Mouse (Mus musculus): ENCODE data around the gene Ift22. TPM values are rescaled to one million over a fixed set of nuclear protein-coding genes. Genes with fewer than 3 reads are reported as not detected.
"Not testable (repeated sequence)": the region's sequence is repeated elsewhere in the genome, so short reads cannot be mapped to it uniquely, and the experiment has no call there.

The Ift22 gene
- polyA plus RNA-seq, 1 experiment from 2014 or later: 26.1 TPM

- no peak overlapping the region for H3K4me2 ChIP-seq (replicated peaks; ENCODE audit: low read depth)
- no peak overlapping the region for H3K4me3 ChIP-seq (ENCODE audit: low read depth, low read length)
- H3K36me3 ChIP-seq (ENCODE audit: control insufficient read depth, insufficient read depth, low read length): no peaks in the 10 kb centered on the region
- H3K4me1 ChIP-seq (replicated peaks; ENCODE audit: control insufficient read depth, insufficient read depth): no peaks in the 10 kb centered on the region
- H3K9me3 ChIP-seq (ENCODE audit: control insufficient read depth, low read length): no peaks in the 10 kb centered on the region
- no peak overlapping the region for H3K27ac ChIP-seq (replicated peaks)
- TF ChIP-seq CTCF (IDR thresholded peaks at IDR 0.05; ENCODE audit: low read depth): no peak
- no peak for ATAC-seq (ENCODE audit: low FRiP score, low TSS enrichment)
- H3K27me3 ChIP-seq (ENCODE audit: control insufficient read depth, insufficient read depth, low read length): no peaks in the 10 kb centered on the region
- H3K9ac ChIP-seq (ENCODE audit: low read length): no peak overlapping the region
- no peak for DNase-seq (ENCODE audit: low spot score)
Measured at GRCm38 (mm10) chr5:136947874-136948273, 39.9 kb downstream of the Ift22 start.

- not testable (repeated sequence) for H3K36me3 ChIP-seq (ENCODE audit: control insufficient read depth, insufficient read depth, low read length); H3K4me1 ChIP-seq (replicated peaks; ENCODE audit: control insufficient read depth, insufficient read depth); DNase-seq (ENCODE audit: low spot score); H3K4me2 ChIP-seq (replicated peaks; ENCODE audit: low read depth); H3K9ac ChIP-seq (ENCODE audit: low read length); H3K9me3 ChIP-seq (ENCODE audit: control insufficient read depth, low read length); ATAC-seq (ENCODE audit: low FRiP score, low TSS enrichment); H3K4me3 ChIP-seq (ENCODE audit: low read depth, low read length); H3K27ac ChIP-seq (replicated peaks); H3K27me3 ChIP-seq (ENCODE audit: control insufficient read depth, insufficient read depth, low read length)
- 76% methylated on average over 14 of the region's 14 CpGs for WGBS
Measured at GRCm38 (mm10) chr5:136949551-136950336, 41.8 kb downstream of the Ift22 start.

GRCm38 (mm10) chr5:136950521-136950920, 42.6 kb downstream of the Ift22 start:
- DNase-seq (ENCODE audit: low spot score): no peak
- H3K9ac ChIP-seq (ENCODE audit: low read length): no peak overlapping the region
- H3K27ac ChIP-seq (replicated peaks): no peak overlapping the region
- 0 out of 2 replicates have a peak, but pooled peaks cover 3% of the 10 kb centered on the region for H3K4me1 ChIP-seq (replicated peaks; ENCODE audit: control insufficient read depth, insufficient read depth)
- H3K36me3 ChIP-seq (ENCODE audit: control insufficient read depth, insufficient read depth, low read length): no peaks in the 10 kb centered on the region
- no peak for ATAC-seq (ENCODE audit: low FRiP score, low TSS enrichment)
- no peak overlapping the region for H3K4me3 ChIP-seq (ENCODE audit: low read depth, low read length)
- H3K27me3 ChIP-seq (ENCODE audit: control insufficient read depth, insufficient read depth, low read length): no peaks in the 10 kb centered on the region
- H3K9me3 ChIP-seq (ENCODE audit: control insufficient read depth, low read length): no peaks in the 10 kb centered on the region
- no peak overlapping the region for H3K4me2 ChIP-seq (replicated peaks; ENCODE audit: low read depth)
- WGBS: 90% methylated on average over 6 of the region's 6 CpGs
- TF ChIP-seq CTCF (IDR thresholded peaks at IDR 0.05; ENCODE audit: low read depth) (no peak), EP300 (optimal IDR thresholded peaks at IDR 0.05) (no peak)

GRCm38 (mm10) chr5:136952153-136952552, 44.2 kb downstream of the Ift22 start:
- H3K4me3 ChIP-seq (ENCODE audit: low read depth, low read length): no peak overlapping the region
- H3K27ac ChIP-seq (replicated peaks): no peak overlapping the region
- no peaks in the 10 kb centered on the region for H3K9me3 ChIP-seq (ENCODE audit: control insufficient read depth, low read length)
- 75% methylated on average over 4 of the region's 4 CpGs for WGBS
- 0 out of 2 replicates have a peak, but pooled peaks cover 3% of the 10 kb centered on the region for H3K4me1 ChIP-seq (replicated peaks; ENCODE audit: control insufficient read depth, insufficient read depth)
- DNase-seq (ENCODE audit: low spot score) (no peak), ATAC-seq (ENCODE audit: low FRiP score, low TSS enrichment) (no peak)
- H3K4me2 ChIP-seq (replicated peaks; ENCODE audit: low read depth): no peak overlapping the region
- no peaks in the 10 kb centered on the region for H3K36me3 ChIP-seq (ENCODE audit: control insufficient read depth, insufficient read depth, low read length)
- TF ChIP-seq CTCF (IDR thresholded peaks at IDR 0.05; ENCODE audit: low read depth) (no peak), EP300 (optimal IDR thresholded peaks at IDR 0.05) (no peak)
- H3K27me3 ChIP-seq (ENCODE audit: control insufficient read depth, insufficient read depth, low read length): no peaks in the 10 kb centered on the region
- H3K9ac ChIP-seq (ENCODE audit: low read length): no peak overlapping the region

GRCm38 (mm10) chr5:136953015-136953414, 45.1 kb downstream of the Ift22 start, which contains the start of gene Fis1:
TSS of gene Fis1 (plus strand) at chr5:136953275.
- no peaks in the 10 kb centered on the region for H3K9me3 ChIP-seq (ENCODE audit: control insufficient read depth, low read length)
- H3K4me2 ChIP-seq (replicated peaks; ENCODE audit: low read depth): peak within 1 kb of the TSS; percentile 60
- peak; percentile 99 for ATAC-seq (ENCODE audit: low FRiP score, low TSS enrichment)
- H3K4me3 ChIP-seq (ENCODE audit: low read depth, low read length): peak within 1 kb of the TSS; percentile 71
- H3K9ac ChIP-seq (ENCODE audit: low read length): peak within 1 kb of the TSS; percentile 73
- no peak for TF ChIP-seq EP300 (optimal IDR thresholded peaks at IDR 0.05)
- TF ChIP-seq CTCF (IDR thresholded peaks at IDR 0.05; ENCODE audit: low read depth): no peak
- peak within 1 kb of the TSS; percentile 84 for H3K27ac ChIP-seq (replicated peaks)
- peak; percentile 99 for DNase-seq (ENCODE audit: low spot score)
- no peaks in the 10 kb centered on the region for H3K27me3 ChIP-seq (ENCODE audit: control insufficient read depth, insufficient read depth, low read length)
- H3K36me3 ChIP-seq (ENCODE audit: control insufficient read depth, insufficient read depth, low read length): no peaks in the 10 kb centered on the region
- WGBS: under 1% methylated on average over 23 of the region's 23 CpGs
- H3K4me1 ChIP-seq (replicated peaks; ENCODE audit: control insufficient read depth, insufficient read depth): 0 out of 2 replicates have a peak, but pooled peaks cover 3% of the 10 kb centered on the region

- H3K27ac ChIP-seq (replicated peaks): peak overlapping the region; percentile 84
- peak; percentile 31; the same call in 1 of the 2 replicates for ATAC-seq (ENCODE audit: low FRiP score, low TSS enrichment)
- H3K9ac ChIP-seq (ENCODE audit: low read length): peak overlapping the region; percentile 73
- WGBS: 2% methylated on average over 12 of the region's 12 CpGs
- H3K27me3 ChIP-seq (ENCODE audit: control insufficient read depth, insufficient read depth, low read length): no peaks in the 10 kb centered on the region
- TF ChIP-seq CTCF (IDR thresholded peaks at IDR 0.05; ENCODE audit: low read depth) (no peak), EP300 (optimal IDR thresholded peaks at IDR 0.05) (no peak)
- H3K4me1 ChIP-seq (replicated peaks; ENCODE audit: control insufficient read depth, insufficient read depth): 0 out of 2 replicates have a peak, but pooled peaks cover 3% of the 10 kb centered on the region
- peak overlapping the region; percentile 71 for H3K4me3 ChIP-seq (ENCODE audit: low read depth, low read length)
- H3K36me3 ChIP-seq (ENCODE audit: control insufficient read depth, insufficient read depth, low read length): no peaks in the 10 kb centered on the region
- no peak for DNase-seq (ENCODE audit: low spot score)
- H3K9me3 ChIP-seq (ENCODE audit: control insufficient read depth, low read length): no peaks in the 10 kb centered on the region
- H3K4me2 ChIP-seq (replicated peaks; ENCODE audit: low read depth): peak overlapping the region; percentile 60
Measured at GRCm38 (mm10) chr5:136953440-136953951, 45.5 kb downstream of the Ift22 start.
